Mouse (Mus musculus) midbrain, embryonic 11.5 days (tissue): ENCODE measurements around the gene Elmod3. TPM values are rescaled to one million over a fixed set of nuclear protein-coding genes. Genes with fewer than 3 reads are reported as not detected.

Experiments used
- ATAC-seq: fragments of 200-750 bp; cut with Nextera tagmentation; 2 replicates; pipeline ENCODE4 v1.8.0; 2017; ENCODE audit warnings: moderate TSS enrichment, moderate library complexity; ENCODE audit not compliant: low FRiP score
- DNase-seq: peaks from one replicate; pipeline ENCODE4 v3.0.0; 2015; ENCODE audit warnings: low spot score; ENCODE audit errors: missing footprints
- H3K27ac ChIP-seq: fragments of 300-500 bp; sonication (generic); 2 replicates; pipeline ENCODE4 v1.5.1; 2014; ENCODE audit warnings: low read depth, low read length
- H3K27me3 ChIP-seq: fragments of 300-500 bp; sonication (generic); 2 replicates; pipeline ENCODE4 v1.6.1; 2014; ENCODE audit warnings: mild to moderate bottlenecking, low read length, moderate library complexity, mixed read lengths; ENCODE audit not compliant: control insufficient read depth, insufficient read depth
- H3K36me3 ChIP-seq: fragments of 300-500 bp; sonication (generic); 2 replicates; pipeline ENCODE4 v1.6.1; 2014; ENCODE audit warnings: mild to moderate bottlenecking, low read length, moderate library complexity, mixed read lengths; ENCODE audit not compliant: control insufficient read depth, insufficient read depth
- H3K4me1 ChIP-seq: fragments of 300-500 bp; sonication (generic); 2 replicates; pipeline ENCODE4 v1.6.1; 2014; ENCODE audit warnings: low read length; ENCODE audit not compliant: control insufficient read depth, insufficient read depth
- H3K4me2 ChIP-seq: fragments of 300-500 bp; sonication (generic); 2 replicates; pipeline ENCODE4 v1.6.1; 2014; ENCODE audit warnings: mild to moderate bottlenecking, moderate library complexity
- H3K4me3 ChIP-seq: fragments of 300-500 bp; sonication (generic); 2 replicates; pipeline ENCODE4 v1.5.1; 2014; ENCODE audit warnings: low read depth, low read length
- H3K9ac ChIP-seq: fragments of 300-500 bp; sonication (generic); 2 replicates; pipeline ENCODE4 v1.6.1; 2014; ENCODE audit warnings: low read length
- H3K9me3 ChIP-seq: fragments of 300-500 bp; sonication (generic); 2 replicates; pipeline ENCODE4 v1.6.1; 2016; ENCODE audit warnings: low read length; ENCODE audit not compliant: control insufficient read depth
- WGBS: fragments of 180-500 bp; shearing (Covaris S2); extraction: QIAGEN DNeasy Blood & Tissue Kit; methylation state at CpG from one replicate; pipeline ENCODE4 v1.1.7; 2014; 5-methylcytosine and 5-hydroxymethylcytosine counted together
- polyA plus RNA-seq: library from polyadenylated mRNA; unstranded; fragments of >200 nt; fragmentation: Nextera tagmentation; extraction: Ambion mirVana; gene quantifications from 2 replicates; pipeline ENCODE4 v1.2.1, GENCODE M21; 2014

Gene Elmod3
- polyA plus RNA-seq, 1 experiment from 2014 or later, result 15.4 TPM

GRCm38 (mm10) chr6:72520904-72521303 lies 77.3 kb downstream of the Elmod3 start:
- 96% methylated on average over 5 of the region's 5 CpGs for WGBS
- ATAC-seq, result no peak
- Histone ChIP-seq H3K4me2 (no peak overlapping the region), H3K9ac (no peak overlapping the region), H3K4me1 (peaks cover 19% of the 10 kb centered on the region), H3K9me3 (no peaks in the 10 kb centered on the region), H3K27ac (peak overlapping the region; percentile 73), H3K27me3 (no peaks in the 10 kb centered on the region), H3K4me3 (no peak overlapping the region), H3K36me3 (no peaks in the 10 kb centered on the region)
- DNase-seq, result no peak

- no peak overlapping the region for H3K4me3 ChIP-seq
- H3K4me2 ChIP-seq, result peak overlapping the region; percentile 11; the same call in 1 of the 2 replicates
- peak; percentile 89 for ATAC-seq
Observed at GRCm38 (mm10) chr6:72519892-72520663, 78.1 kb downstream of the Elmod3 start.

GRCm38 (mm10) chr6:72519303-72519702 lies 78.9 kb downstream of the Elmod3 start:
- peak overlapping the region; percentile 22; the same call in 1 of the 2 replicates for H3K4me2 ChIP-seq
- H3K4me3 ChIP-seq, result no peak overlapping the region
- H3K4me1 ChIP-seq, result peaks cover 19% of the 10 kb centered on the region
- peak overlapping the region; percentile 73 for H3K27ac ChIP-seq
- H3K9me3 ChIP-seq, result no peaks in the 10 kb centered on the region
- ATAC-seq (peak; percentile 56), DNase-seq (no peak)
- H3K36me3 ChIP-seq, result no peaks in the 10 kb centered on the region
- H3K27me3 ChIP-seq, result no peaks in the 10 kb centered on the region
- 19% methylated on average over 8 of the region's 8 CpGs for WGBS
- peak overlapping the region; percentile 43 for H3K9ac ChIP-seq

More at GRCm38 (mm10) chr6:72519892-72520663, 78.1 kb downstream of the Elmod3 start:
- Histone ChIP-seq H3K27ac (peak overlapping the region; percentile 73), H3K9me3 (no peaks in the 10 kb centered on the region), H3K36me3 (no peaks in the 10 kb centered on the region), H3K9ac (peak overlapping the region; percentile 26), H3K4me1 (peaks cover 19% of the 10 kb centered on the region), H3K27me3 (no peaks in the 10 kb centered on the region)
- DNase-seq, result peak; percentile 96
- 5% methylated on average over 10 of the region's 10 CpGs for WGBS

GRCm38 (mm10) chr6:72518842-72519241 lies 79.4 kb downstream of the Elmod3 start:
- 90% methylated on average over 1 of the region's 1 CpGs for WGBS
- Histone ChIP-seq H3K4me1 (peaks cover 19% of the 10 kb centered on the region), H3K36me3 (no peaks in the 10 kb centered on the region), H3K4me2 (no peak overlapping the region), H3K9me3 (no peaks in the 10 kb centered on the region), H3K9ac (peak overlapping the region; percentile 43; the same call in 1 of the 2 replicates), H3K27me3 (no peaks in the 10 kb centered on the region), H3K4me3 (no peak overlapping the region), H3K27ac (peak overlapping the region; percentile 73; the same call in 1 of the 2 replicates)
- DNase-seq (no peak), ATAC-seq (no peak)

Other genes starting within 250 kb of the Elmod3 start
- gene Tmem150a, start 243.0 kb downstream of the Elmod3 start, polyA plus RNA-seq, result 6.2 and 6.5 TPM in 2 replicates
- gene Rnf181, start 231.5 kb downstream of the Elmod3 start, polyA plus RNA-seq, result 102 TPM in 2 replicates
- gene Vamp5, start 217.9 kb downstream of the Elmod3 start, polyA plus RNA-seq, result 13.4 and 15.4 TPM in 2 replicates
- 27.6 and 32.0 TPM in 2 replicates for gene Vamp8, start 207.7 kb downstream of the Elmod3 start, polyA plus RNA-seq
- 9.4 and 12.2 TPM in 2 replicates for gene Ggcx, start 184.1 kb downstream of the Elmod3 start, polyA plus RNA-seq
- gene Mat2a, start 158.9 kb downstream of the Elmod3 start, polyA plus RNA-seq, result 463 and 499 TPM in 2 replicates
- 0.41 TPM in 1 of 2 replicates, not detected in the other for gene Sh2d6, start 76.7 kb downstream of the Elmod3 start, polyA plus RNA-seq
- gene Capg, start 54.0 kb downstream of the Elmod3 start, polyA plus RNA-seq, result 6.6 and 8.0 TPM in 2 replicates
- gene Retsat, start 62 bp upstream of the Elmod3 start, polyA plus RNA-seq, result 5.0 and 6.8 TPM in 2 replicates
- 48.7 and 48.9 TPM in 2 replicates for gene Tgoln1, start 18.6 kb upstream of the Elmod3 start, polyA plus RNA-seq
- 16.7 and 19.8 TPM in 2 replicates for gene Tcf7l1, start 190.8 kb upstream of the Elmod3 start, polyA plus RNA-seq